Mouse (Mus musculus) G1E-ER4 (cell line): ENCODE measurements around the gene Lrrc4. TPM values are rescaled to one million over a fixed set of nuclear protein-coding genes. Genes with fewer than 3 reads are reported as not detected.

Experiments used
- GATA1 ChIP-seq: IDR thresholded peaks from one replicate; pipeline ENCODE4 v1.8.0; 2012; ENCODE audit warnings: low read length, inconsistent platforms
- polyA plus RNA-seq: library from polyadenylated mRNA; stranded (reverse); fragments of >175 nt; gene quantifications from 2 replicates; pipeline ENCODE4 v1.2.3, GENCODE M21; 2012

The Lrrc4 gene
- polyA plus RNA-seq, 1 experiment: not detected

DNA sequence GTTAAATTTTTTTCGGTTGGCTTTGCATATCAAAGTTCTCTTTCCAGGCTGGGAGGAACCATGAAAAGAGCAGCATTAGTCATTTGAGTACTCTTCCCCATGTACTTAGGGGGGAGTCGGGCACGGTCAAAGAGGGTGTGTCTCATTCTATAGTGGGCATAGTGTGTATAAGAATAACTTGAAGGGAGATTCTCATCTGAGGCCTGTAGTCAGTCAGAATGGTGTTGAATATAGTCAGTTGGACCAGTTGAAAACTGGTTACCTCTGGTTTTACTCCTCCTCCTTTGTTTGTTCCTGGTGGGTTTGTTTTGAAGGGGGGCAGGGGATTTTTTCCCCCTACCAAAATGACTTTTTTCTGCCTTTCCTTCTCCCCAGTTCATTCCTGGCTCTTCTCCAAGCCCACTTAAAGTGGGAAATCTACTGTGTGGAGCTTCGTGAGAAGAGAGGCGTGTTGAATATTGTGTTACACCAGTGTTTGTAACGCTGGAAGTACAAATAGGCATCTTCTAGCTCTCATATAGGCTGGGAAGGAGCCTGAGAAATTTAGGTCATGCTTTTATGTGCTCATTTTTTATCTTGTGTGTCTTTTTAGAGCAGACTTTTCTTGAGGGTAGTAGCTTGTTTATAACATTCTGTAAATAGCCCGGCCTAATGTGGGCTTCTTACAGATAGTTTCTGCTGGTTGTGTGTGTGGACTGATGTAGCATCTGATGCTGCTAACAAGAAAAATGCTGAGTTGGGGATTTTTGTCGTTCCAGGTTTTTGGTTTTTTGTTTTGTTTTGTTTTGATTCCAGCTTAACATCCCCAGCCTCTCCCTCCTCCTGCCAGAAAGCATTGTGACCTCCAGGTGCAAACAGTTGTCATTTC, 125.2 kb downstream of the Lrrc4 start:
- no peak for TF ChIP-seq GATA1

- TF ChIP-seq GATA1: peak; percentile 75
Measured at GRCm38 (mm10) chr6:28705384-28706107, 126.0 kb downstream of the Lrrc4 start.

DNA sequence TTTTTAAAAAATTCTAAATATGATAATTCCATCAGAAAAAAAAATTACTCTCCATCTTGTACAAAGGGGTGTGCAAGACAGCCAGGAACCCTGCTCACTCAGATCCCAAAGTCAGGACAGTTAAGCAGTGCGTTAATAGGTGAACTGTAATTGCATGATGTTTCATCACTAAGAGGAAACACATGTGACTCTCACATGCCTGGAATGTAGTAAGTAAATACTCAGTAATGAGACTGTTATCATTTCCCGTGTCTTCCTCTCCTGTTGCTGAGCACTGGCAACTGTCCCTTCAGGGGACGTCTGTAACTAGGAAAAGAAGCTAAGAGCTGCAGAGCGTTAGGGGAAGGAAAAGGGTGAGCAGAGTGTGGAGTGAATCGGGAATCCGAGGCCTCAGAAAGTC, 126.9 kb downstream of the Lrrc4 start:
- TF ChIP-seq GATA1: no peak

- TF ChIP-seq GATA1: no peak
Measured at GRCm38 (mm10) chr6:28697214-28697613, 134.3 kb downstream of the Lrrc4 start.

GRCm38 (mm10) chr6:28692659-28693058, 138.9 kb downstream of the Lrrc4 start:
- no peak for TF ChIP-seq GATA1

DNA sequence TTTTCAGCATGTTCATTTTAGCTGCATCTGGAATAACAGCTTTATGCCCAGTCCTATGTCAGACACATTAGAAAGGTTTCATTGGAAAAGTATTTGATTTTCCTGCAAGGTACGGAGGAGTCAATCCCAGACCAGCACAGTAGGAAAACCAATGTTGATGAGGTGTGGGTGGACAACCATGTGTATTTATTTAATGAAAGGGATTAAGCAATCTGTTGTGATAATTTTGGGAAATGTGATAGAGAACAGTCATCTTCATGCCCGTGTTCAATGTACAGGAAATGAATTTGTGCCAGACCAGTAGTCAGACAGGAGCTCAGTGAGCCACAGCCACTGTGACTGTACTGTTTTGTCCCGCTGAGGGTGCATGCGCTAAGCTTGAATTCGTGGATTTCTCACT, 143.8 kb downstream of the Lrrc4 start:
- no peak for TF ChIP-seq GATA1

GRCm38 (mm10) chr6:28685745-28686144, 145.8 kb downstream of the Lrrc4 start:
- no peak for TF ChIP-seq GATA1

DNA sequence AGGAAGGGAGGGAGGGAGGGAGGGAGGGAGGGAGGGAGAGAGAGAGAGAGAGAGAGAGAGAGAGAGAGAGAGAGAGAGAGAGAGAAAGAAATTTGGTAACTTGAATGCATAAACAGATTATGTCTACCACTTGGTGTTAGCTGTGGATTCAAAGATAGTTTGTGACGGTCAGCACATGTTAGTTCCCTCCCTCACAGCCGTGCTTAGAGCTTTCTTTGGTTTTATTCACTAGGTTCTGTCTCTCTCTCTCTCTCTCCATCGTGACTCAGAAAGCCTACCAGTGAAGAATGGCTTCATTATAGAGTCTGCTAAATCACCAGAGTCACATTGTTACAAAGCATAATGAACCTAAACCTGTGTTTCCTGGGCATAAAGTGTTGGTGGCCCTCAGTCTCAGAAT, 146.5 kb downstream of the Lrrc4 start:
- TF ChIP-seq GATA1: no peak

DNA sequence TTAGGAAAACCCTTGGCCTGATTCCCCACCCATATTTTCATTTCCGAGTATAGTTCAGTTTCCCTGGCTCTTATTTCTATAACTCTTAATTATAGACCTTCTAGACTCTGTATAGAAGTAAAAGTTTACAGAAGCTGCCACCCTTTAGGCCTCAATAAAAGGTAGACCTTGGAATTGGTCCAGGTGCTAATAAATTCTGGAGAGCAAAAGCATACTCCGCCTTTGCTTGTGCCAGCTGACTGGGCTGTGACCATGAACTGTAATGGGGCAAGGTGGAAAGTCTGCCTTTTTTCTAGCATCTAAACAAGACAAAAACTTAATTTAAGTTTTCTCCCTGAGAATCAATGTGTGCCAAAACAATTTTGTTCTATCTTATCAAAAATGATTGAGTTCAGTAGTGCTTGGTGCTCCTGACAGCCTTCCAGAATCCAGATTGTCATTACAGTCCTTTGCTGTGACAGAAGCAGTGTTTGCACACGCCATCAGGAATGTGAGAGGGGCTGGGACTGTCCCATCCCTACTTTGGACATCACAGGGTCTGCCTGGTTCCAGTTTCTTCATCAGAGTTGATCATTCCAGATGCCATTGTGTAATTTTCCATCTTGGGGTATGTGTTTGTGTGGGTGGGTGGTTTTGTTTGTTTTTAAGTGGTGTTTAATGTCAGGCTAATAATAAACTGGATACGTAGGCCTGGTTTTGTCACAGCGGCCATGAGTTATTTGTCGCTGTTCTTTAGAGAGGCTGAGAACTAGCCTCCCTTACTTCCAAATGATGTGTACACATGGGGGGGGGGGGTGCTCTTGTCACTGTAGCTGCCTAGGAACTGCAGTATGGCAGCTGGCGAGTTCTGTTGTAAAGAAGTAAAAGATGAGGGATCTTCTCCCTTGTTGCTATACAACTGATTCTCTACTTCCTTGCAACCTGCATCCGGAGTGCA, 149.8 kb downstream of the Lrrc4 start:
- TF ChIP-seq GATA1: no peak

DNA sequence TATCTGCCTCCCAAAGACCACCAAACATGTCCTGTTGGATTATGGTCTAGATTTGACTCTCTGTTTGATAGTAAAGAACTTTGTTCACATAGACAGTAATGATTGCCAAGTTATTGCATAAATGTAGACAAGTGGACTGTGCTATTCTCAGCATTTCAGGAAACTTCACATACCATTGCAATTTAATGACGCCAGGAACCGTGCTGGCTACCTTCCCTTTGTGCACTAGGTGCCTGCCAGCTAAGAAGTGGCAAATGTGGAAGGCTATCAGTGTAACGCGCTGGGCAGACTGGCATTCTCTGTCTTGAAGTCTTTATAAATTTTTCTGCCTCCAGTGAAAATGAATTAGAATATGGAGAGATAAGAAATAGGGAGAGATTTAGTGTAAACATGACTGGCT, 151.0 kb downstream of the Lrrc4 start:
- no peak for TF ChIP-seq GATA1

GRCm38 (mm10) chr6:28678896-28679295, 152.7 kb downstream of the Lrrc4 start:
- no peak for TF ChIP-seq GATA1

DNA sequence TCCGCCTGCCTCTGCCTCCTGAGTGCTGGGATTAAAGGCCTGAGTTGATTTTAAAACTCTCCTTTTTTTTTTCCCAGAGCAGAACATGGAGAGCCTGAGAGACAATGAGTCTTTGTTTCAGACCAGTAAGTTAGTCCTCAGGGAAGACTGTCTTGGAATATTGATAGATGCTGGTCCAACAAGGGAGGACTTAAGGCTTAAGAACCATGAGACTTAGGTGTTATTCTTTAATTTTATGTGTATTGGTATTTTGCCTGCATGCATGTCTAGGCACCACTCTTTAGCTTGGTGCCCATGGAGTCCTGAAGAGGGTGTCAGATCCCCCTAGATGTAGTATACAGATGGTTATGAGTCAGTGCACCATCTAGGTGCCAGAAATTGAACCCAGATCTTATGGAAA, 156.9 kb downstream of the Lrrc4 start:
- no peak for TF ChIP-seq GATA1

DNA sequence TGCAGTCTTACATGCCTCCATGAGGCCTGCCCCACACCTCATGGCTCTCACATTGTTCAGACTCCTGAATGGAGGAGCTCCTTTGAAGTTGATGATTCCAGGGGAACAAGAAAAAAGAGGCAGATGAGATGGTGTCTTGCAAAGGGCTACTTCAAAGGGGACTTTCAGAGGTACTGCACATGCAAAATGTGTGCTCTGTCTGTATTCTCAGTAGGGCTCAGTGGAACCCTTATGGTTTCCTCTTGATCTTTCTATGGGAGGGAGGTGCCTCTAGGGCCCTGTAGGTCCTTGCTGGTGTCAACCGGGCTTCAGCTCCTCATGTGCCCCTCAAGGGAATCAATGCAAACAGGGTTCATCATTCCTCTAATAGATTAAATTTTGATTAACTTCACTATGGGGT, 159.2 kb downstream of the Lrrc4 start:
- TF ChIP-seq GATA1: no peak

DNA sequence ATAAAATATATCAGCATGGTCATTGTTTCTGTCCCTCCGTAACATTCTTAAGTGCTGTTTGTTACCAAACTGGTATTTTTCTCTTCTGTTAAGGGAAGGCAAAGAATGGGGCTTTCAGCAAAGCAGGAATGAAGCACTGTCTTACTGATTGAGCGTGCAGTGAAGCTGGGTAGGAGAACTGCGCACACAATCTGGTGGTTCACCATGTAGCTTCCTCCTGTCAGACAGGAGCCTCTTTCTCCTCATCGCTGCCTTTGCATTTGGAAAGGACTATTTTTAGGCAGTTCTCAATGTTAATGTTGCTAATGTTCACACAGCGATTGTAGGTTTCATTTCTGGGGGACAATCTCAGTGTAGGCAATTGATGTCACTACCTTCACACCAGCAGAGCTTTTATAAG, 162.3 kb downstream of the Lrrc4 start:
- no peak for TF ChIP-seq GATA1

DNA sequence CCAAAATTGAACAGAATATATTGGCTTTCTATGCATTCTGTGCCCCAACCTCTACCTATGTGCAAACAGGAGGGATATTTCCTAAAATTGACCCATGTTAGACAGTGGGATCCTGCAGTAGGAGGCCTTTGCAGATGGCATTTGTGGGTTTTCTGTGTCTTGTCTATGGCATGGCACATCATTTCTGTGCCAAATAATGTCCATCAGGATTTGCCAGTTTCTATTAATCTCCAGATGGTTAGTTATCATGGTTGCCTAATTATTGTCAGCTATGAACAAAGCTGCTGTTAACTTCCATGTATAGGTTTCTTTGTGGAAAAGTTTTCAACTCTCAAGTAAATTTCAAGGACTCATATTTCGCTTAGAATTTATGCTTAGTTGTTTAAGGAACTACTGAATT, 164.0 kb downstream of the Lrrc4 start:
- TF ChIP-seq GATA1: no peak

DNA sequence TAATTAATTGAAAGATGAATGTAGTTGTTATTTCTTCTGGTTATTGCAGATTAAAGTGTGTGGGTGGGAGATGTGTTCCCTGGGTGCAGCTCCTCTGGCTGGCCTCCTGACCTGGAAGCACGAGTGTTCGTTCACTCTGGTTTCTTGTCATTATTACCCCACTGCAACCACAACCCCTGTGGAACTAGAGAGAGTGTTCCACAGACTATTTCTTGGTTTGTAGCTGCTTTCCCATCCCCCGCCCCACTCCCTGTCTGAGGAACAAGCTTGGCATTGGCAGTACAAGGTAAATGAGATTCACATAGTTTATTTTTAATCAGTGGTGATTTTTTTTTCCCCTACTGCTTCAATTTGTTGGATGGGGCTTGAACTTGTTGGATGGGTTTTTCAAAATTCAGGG, 166.8 kb downstream of the Lrrc4 start:
- TF ChIP-seq GATA1: no peak
